Mouse (Mus musculus): ENCODE results near the gene Pbld1. TPM values are rescaled to one million over a fixed set of nuclear protein-coding genes. Genes with fewer than 3 reads are reported as not detected.
"Not testable (repeated sequence)": the region's sequence is repeated elsewhere in the genome, so short reads cannot be mapped to it uniquely, and the experiment has no call there.

Pbld1 gene
- polyA plus RNA-seq, 1 experiment from 2014 or later, result 0.74 TPM

GRCm38 (mm10) chr10:63049106-63049505 is 10.9 kb upstream of the Pbld1 start:
- no peak for ATAC-seq (replicated peaks; ENCODE audit: insufficient number of reproducible peaks, low FRiP score, low TSS enrichment, low read depth)
- H3K9me3 ChIP-seq (replicated peaks; ENCODE audit: control insufficient read depth, low read length), result no peaks in the 10 kb centered on the region
- WGBS, result 74% methylated on average over 2 of the region's 2 CpGs
- no peaks in the 10 kb centered on the region for H3K4me1 ChIP-seq (ENCODE audit: control insufficient read depth, insufficient read depth, low read length)
- no peak for DNase-seq (ENCODE audit: low spot score)
- no peak overlapping the region for H3K4me2 ChIP-seq (ENCODE audit: low read depth, low read length)
- H3K36me3 ChIP-seq (replicated peaks; ENCODE audit: control insufficient read depth, insufficient read depth, low read depth, low read length), result no peaks in the 10 kb centered on the region
- H3K27ac ChIP-seq (replicated peaks; ENCODE audit: low read depth, low read length), result no peak overlapping the region
- no peak overlapping the region for H3K4me3 ChIP-seq (ENCODE audit: low read depth, low read length)
- H3K9ac ChIP-seq (replicated peaks; ENCODE audit: low read length), result no peak overlapping the region
- H3K27me3 ChIP-seq (ENCODE audit: control insufficient read depth, insufficient read depth, low read length), result no peaks in the 10 kb centered on the region

GRCm38 (mm10) chr10:63051267-63051666 is 8.7 kb upstream of the Pbld1 start:
- 67% methylated on average over 7 of the region's 7 CpGs for WGBS
- Histone ChIP-seq H3K27ac (replicated peaks; ENCODE audit: low read depth, low read length) (no peak overlapping the region), H3K9ac (replicated peaks; ENCODE audit: low read length) (no peak overlapping the region), H3K9me3 (replicated peaks; ENCODE audit: control insufficient read depth, low read length) (no peaks in the 10 kb centered on the region), H3K4me2 (ENCODE audit: low read depth, low read length) (no peak overlapping the region), H3K27me3 (ENCODE audit: control insufficient read depth, insufficient read depth, low read length) (no peaks in the 10 kb centered on the region), H3K4me3 (ENCODE audit: low read depth, low read length) (no peak overlapping the region), H3K36me3 (replicated peaks; ENCODE audit: control insufficient read depth, insufficient read depth, low read depth, low read length) (no peaks in the 10 kb centered on the region), H3K4me1 (ENCODE audit: control insufficient read depth, insufficient read depth, low read length) (no peaks in the 10 kb centered on the region)
- DNase-seq (ENCODE audit: low spot score) (no peak), ATAC-seq (replicated peaks; ENCODE audit: insufficient number of reproducible peaks, low FRiP score, low TSS enrichment, low read depth) (no peak)

- Histone ChIP-seq H3K36me3 (replicated peaks; ENCODE audit: control insufficient read depth, insufficient read depth, low read depth, low read length) (no peaks in the 10 kb centered on the region), H3K4me1 (ENCODE audit: control insufficient read depth, insufficient read depth, low read length) (no peaks in the 10 kb centered on the region), H3K27ac (replicated peaks; ENCODE audit: low read depth, low read length) (no peak overlapping the region), H3K4me3 (ENCODE audit: low read depth, low read length) (no peak overlapping the region), H3K9me3 (replicated peaks; ENCODE audit: control insufficient read depth, low read length) (no peaks in the 10 kb centered on the region), H3K27me3 (ENCODE audit: control insufficient read depth, insufficient read depth, low read length) (no peaks in the 10 kb centered on the region), H3K4me2 (ENCODE audit: low read depth, low read length) (no peak overlapping the region), H3K9ac (replicated peaks; ENCODE audit: low read length) (no peak overlapping the region)
- WGBS, result 71% methylated on average over 6 of the region's 6 CpGs
- ATAC-seq (replicated peaks; ENCODE audit: insufficient number of reproducible peaks, low FRiP score, low TSS enrichment, low read depth), result no peak
- DNase-seq (ENCODE audit: low spot score), result no peak
Observed at GRCm38 (mm10) chr10:63052011-63052410, 8.0 kb upstream of the Pbld1 start.

- H3K9me3 ChIP-seq (replicated peaks; ENCODE audit: control insufficient read depth, low read length), result no peaks in the 10 kb centered on the region
- no peaks in the 10 kb centered on the region for H3K4me1 ChIP-seq (ENCODE audit: control insufficient read depth, insufficient read depth, low read length)
- H3K27me3 ChIP-seq (ENCODE audit: control insufficient read depth, insufficient read depth, low read length), result no peaks in the 10 kb centered on the region
- H3K4me2 ChIP-seq (ENCODE audit: low read depth, low read length), result no peak overlapping the region
- H3K9ac ChIP-seq (replicated peaks; ENCODE audit: low read length), result no peak overlapping the region
- no peak for ATAC-seq (replicated peaks; ENCODE audit: insufficient number of reproducible peaks, low FRiP score, low TSS enrichment, low read depth)
- 57% methylated on average over 6 of the region's 6 CpGs for WGBS
- no peak for DNase-seq (ENCODE audit: low spot score)
- H3K27ac ChIP-seq (replicated peaks; ENCODE audit: low read depth, low read length), result no peak overlapping the region
- H3K4me3 ChIP-seq (ENCODE audit: low read depth, low read length), result no peak overlapping the region
- H3K36me3 ChIP-seq (replicated peaks; ENCODE audit: control insufficient read depth, insufficient read depth, low read depth, low read length), result no peaks in the 10 kb centered on the region
Observed at GRCm38 (mm10) chr10:63053007-63053406, 7.0 kb upstream of the Pbld1 start.

- H3K9me3 ChIP-seq (replicated peaks; ENCODE audit: control insufficient read depth, low read length); DNase-seq (ENCODE audit: low spot score); H3K27me3 ChIP-seq (ENCODE audit: control insufficient read depth, insufficient read depth, low read length); H3K4me2 ChIP-seq (ENCODE audit: low read depth, low read length); H3K9ac ChIP-seq (replicated peaks; ENCODE audit: low read length); H3K27ac ChIP-seq (replicated peaks; ENCODE audit: low read depth, low read length); H3K4me1 ChIP-seq (ENCODE audit: control insufficient read depth, insufficient read depth, low read length); ATAC-seq (replicated peaks; ENCODE audit: insufficient number of reproducible peaks, low FRiP score, low TSS enrichment, low read depth); H3K4me3 ChIP-seq (ENCODE audit: low read depth, low read length); H3K36me3 ChIP-seq (replicated peaks; ENCODE audit: control insufficient read depth, insufficient read depth, low read depth, low read length): not testable (repeated sequence)
- 81% methylated on average over 6 of the region's 6 CpGs for WGBS
Observed at GRCm38 (mm10) chr10:63054071-63054470, 5.9 kb upstream of the Pbld1 start.

- Histone ChIP-seq H3K9me3 (replicated peaks; ENCODE audit: control insufficient read depth, low read length) (no peaks in the 10 kb centered on the region), H3K36me3 (replicated peaks; ENCODE audit: control insufficient read depth, insufficient read depth, low read depth, low read length) (no peaks in the 10 kb centered on the region), H3K4me2 (ENCODE audit: low read depth, low read length) (no peak overlapping the region), H3K9ac (replicated peaks; ENCODE audit: low read length) (no peak overlapping the region), H3K27ac (replicated peaks; ENCODE audit: low read depth, low read length) (no peak overlapping the region), H3K4me3 (ENCODE audit: low read depth, low read length) (no peak overlapping the region), H3K4me1 (ENCODE audit: control insufficient read depth, insufficient read depth, low read length) (no peaks in the 10 kb centered on the region), H3K27me3 (ENCODE audit: control insufficient read depth, insufficient read depth, low read length) (no peaks in the 10 kb centered on the region)
- WGBS, result 73% methylated on average over 2 of the region's 2 CpGs
- no peak for ATAC-seq (replicated peaks; ENCODE audit: insufficient number of reproducible peaks, low FRiP score, low TSS enrichment, low read depth)
- DNase-seq (ENCODE audit: low spot score), result no peak
Observed at GRCm38 (mm10) chr10:63054586-63054985, 5.4 kb upstream of the Pbld1 start.

- no peaks in the 10 kb centered on the region for H3K4me1 ChIP-seq (ENCODE audit: control insufficient read depth, insufficient read depth, low read length)
- H3K9me3 ChIP-seq (replicated peaks; ENCODE audit: control insufficient read depth, low read length), result no peaks in the 10 kb centered on the region
- ATAC-seq (replicated peaks; ENCODE audit: insufficient number of reproducible peaks, low FRiP score, low TSS enrichment, low read depth) (no peak), DNase-seq (ENCODE audit: low spot score) (peak; percentile 10)
- no peak overlapping the region for H3K4me3 ChIP-seq (ENCODE audit: low read depth, low read length)
- 35% methylated on average over 24 of the region's 24 CpGs for WGBS
- H3K36me3 ChIP-seq (replicated peaks; ENCODE audit: control insufficient read depth, insufficient read depth, low read depth, low read length), result no peaks in the 10 kb centered on the region
- H3K9ac ChIP-seq (replicated peaks; ENCODE audit: low read length), result no peak overlapping the region
- no peaks in the 10 kb centered on the region for H3K27me3 ChIP-seq (ENCODE audit: control insufficient read depth, insufficient read depth, low read length)
- no peak overlapping the region for H3K27ac ChIP-seq (replicated peaks; ENCODE audit: low read depth, low read length)
- no peak overlapping the region for H3K4me2 ChIP-seq (ENCODE audit: low read depth, low read length)
Observed at GRCm38 (mm10) chr10:63056966-63057750, 2.8 kb upstream of the Pbld1 start.

- Histone ChIP-seq H3K4me3 (ENCODE audit: low read depth, low read length) (no peak overlapping the region), H3K36me3 (replicated peaks; ENCODE audit: control insufficient read depth, insufficient read depth, low read depth, low read length) (no peaks in the 10 kb centered on the region), H3K9me3 (replicated peaks; ENCODE audit: control insufficient read depth, low read length) (no peaks in the 10 kb centered on the region), H3K4me2 (ENCODE audit: low read depth, low read length) (no peak overlapping the region), H3K27ac (replicated peaks; ENCODE audit: low read depth, low read length) (no peak overlapping the region), H3K27me3 (ENCODE audit: control insufficient read depth, insufficient read depth, low read length) (no peaks in the 10 kb centered on the region), H3K4me1 (ENCODE audit: control insufficient read depth, insufficient read depth, low read length) (no peaks in the 10 kb centered on the region), H3K9ac (replicated peaks; ENCODE audit: low read length) (no peak overlapping the region)
- no peak for DNase-seq (ENCODE audit: low spot score)
- ATAC-seq (replicated peaks; ENCODE audit: insufficient number of reproducible peaks, low FRiP score, low TSS enrichment, low read depth), result no peak
- WGBS, result 75% methylated on average over 11 of the region's 11 CpGs
Observed at GRCm38 (mm10) chr10:63060406-63060805, 444 bp downstream of the Pbld1 start.
